Mouse (Mus musculus): ENCODE measurements at regions not wholly inside any gene's neighbourhood (a gene's known extent, or its start where the extent isn't known, plus 50 kb on each side); places are given as distances from the start of the nearest gene placed in this dataset.

- no peak for DNase-seq (ENCODE audit: low read depth, low spot score)
Observed at GRCm38 (mm10) chr10:55096223-55096622, 1010.5 kb upstream of the Msl3l2 start.

GRCm38 (mm10) chr10:55097225-55097624 is 1009.5 kb upstream of the Msl3l2 start:
- DNase-seq (ENCODE audit: low read depth, low spot score) = no peak

DNA sequence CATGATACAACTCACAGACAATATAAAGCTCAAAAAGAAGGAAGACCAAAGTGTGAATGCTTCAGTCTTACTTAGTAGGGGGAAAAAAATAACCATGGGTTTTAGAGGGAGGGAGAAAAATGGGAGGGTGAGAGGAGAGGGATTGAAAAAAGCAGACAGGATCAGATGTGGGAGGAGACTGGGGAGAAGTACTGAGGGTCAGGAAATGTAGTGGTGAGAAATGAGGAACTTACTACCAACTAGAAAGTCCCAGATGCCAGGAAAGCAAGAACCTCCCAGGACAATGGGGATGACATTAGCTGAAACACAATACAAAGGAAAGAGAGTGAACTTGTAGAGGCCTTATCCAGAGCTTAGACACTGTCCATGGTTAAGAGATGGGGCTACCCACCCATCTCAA is 1008.4 kb upstream of the Msl3l2 start:
- no peak for DNase-seq (ENCODE audit: low read depth, low spot score)

DNA sequence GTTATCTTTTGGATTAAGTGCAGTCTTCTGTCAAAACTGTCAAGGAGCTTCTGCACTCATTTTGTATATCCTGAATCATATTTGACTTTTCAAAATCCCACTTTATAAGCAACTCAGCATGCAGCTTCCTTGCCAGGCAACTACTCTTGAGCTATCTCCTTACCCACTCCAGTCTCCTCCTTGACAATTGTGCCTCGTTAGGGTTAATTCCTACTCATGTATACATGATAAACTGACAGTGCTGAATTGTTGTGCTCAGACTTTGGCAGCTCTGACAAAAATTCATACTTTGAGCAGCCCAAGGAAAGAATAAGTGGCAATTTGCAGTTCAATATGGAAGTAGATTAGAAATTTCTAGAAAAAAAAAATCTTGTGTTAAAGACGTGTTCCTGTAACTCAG is 994.5 kb upstream of the Msl3l2 start:
- no peak for DNase-seq (ENCODE audit: low read depth, low spot score)

DNA sequence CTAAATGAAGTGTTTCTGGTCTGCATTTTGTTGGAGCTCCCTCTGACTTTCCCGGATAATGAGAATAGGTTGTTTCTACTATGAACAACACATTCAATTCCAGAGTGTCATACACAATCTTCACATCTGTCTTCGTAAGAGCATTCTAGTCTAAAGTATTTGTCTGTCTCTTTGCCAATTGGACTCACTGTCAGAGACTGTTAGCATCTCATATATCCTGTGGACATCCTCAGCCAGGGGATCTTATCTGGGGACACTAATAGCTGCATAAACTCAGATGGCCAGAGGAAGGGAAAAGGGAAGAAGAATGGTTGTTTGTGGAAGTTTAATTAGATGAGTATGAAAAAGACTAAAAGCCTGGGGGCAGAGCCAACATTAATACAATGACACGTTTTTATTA is 958.5 kb upstream of the Msl3l2 start:
- no peak for DNase-seq (ENCODE audit: low read depth, low spot score)

- no peak for DNase-seq (ENCODE audit: low read depth, low spot score)
Observed at GRCm38 (mm10) chr10:55192176-55192575, 914.5 kb upstream of the Msl3l2 start.

DNA sequence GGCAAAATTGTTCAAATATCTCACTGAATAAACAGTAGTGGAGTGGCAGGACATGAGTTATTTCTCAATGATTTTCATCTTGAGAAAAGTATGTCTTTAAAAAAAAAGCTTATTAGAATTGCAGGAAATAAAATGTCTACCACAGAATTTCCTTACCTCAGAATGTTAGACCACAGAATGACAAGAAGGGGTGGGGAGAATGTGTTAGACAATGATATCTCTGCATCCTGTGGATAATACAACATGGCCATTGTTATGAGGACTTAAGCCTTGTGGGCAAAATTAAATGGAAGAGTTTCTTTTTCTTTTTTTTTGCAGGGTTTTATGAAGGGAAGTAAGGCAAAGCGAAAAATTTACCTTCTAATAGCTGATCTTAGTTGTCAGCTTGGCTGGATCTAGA is 912.6 kb upstream of the Msl3l2 start:
- no peak for DNase-seq (ENCODE audit: low read depth, low spot score)

- no peak for DNase-seq (ENCODE audit: low read depth, low spot score)
Observed at GRCm38 (mm10) chr10:55195266-55195665, 911.5 kb upstream of the Msl3l2 start.

GRCm38 (mm10) chr10:55237156-55237555 is 869.6 kb upstream of the Msl3l2 start:
- no peak for DNase-seq (ENCODE audit: low read depth, low spot score)

DNA sequence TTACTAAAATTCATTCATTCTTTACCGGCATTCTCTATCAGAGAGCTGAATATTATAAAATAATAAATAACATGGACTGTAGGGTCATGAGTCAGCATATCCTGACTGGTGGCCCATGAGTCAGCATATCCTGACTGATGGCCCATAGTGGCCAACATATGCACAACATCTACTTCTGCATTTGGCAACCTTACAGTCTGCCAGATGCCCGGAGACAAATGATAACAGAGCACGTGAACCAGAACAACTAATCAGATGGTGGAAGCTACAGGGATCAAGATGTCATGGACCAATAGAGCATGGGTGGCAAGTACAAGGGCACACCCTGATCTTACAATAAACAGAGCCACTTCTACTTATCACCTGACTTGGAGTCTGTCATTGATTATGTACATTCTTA is 849.4 kb upstream of the Msl3l2 start:
- no peak for DNase-seq (ENCODE audit: low read depth, low spot score)

DNA sequence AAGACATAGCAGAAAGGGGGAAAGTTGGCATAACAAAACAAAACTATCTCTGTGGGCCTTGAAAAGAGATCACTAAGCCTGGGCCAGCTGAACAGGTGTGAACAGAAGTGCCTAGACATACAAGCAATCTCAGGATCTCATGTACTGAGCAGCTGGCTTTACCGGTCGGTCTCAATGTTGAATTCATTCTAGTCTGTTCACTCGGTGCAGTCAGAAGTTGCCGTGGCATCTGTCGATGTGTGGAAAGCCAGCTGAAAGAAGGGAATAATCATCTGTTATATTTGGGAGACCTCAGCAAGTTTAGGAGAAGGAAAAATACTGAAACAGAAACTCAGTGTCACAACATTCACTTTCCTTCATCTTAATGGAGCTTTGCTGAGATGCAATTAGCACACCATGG is 806.6 kb upstream of the Msl3l2 start:
- no peak for DNase-seq (ENCODE audit: low read depth, low spot score)

DNA sequence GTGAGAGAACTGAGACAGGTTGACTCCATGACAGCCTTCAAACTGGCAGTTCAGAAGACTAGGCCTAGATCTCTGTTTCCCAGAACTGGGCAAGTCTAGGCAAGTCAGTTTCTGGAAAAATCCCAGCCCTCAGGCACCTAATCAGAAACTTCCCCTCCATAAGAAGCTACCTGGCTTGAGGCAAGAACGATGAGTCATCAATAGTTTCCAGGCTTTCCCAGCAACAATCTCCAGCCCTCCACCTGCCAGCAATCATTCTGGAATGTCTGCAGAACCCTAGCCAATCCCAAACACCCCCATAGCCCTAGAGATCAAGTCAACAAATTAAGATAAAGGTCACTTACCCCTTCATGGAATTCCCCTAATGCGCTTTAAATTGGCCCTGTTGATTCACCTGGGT is 772.9 kb upstream of the Msl3l2 start:
- DNase-seq (ENCODE audit: low read depth, low spot score) = peak; percentile 4

GRCm38 (mm10) chr10:55335997-55336396 is 770.7 kb upstream of the Msl3l2 start:
- DNase-seq (ENCODE audit: low read depth, low spot score) = no peak

- no peak for DNase-seq (ENCODE audit: low read depth, low spot score)
Observed at GRCm38 (mm10) chr10:55348071-55348470, 758.6 kb upstream of the Msl3l2 start.

Measured in ES-CJ7 (cell line).